Mouse (Mus musculus) neural tube, embryonic 13.5 days (tissue): ENCODE measurements at regions not wholly inside any gene's neighbourhood (a gene's known extent, or its start where the extent isn't known, plus 50 kb on each side); places are given as distances from the start of the nearest gene placed in this dataset.

ENCODE experiments used
- ATAC-seq: fragments of 200-750 bp; cut with Nextera tagmentation; 2 replicates; pipeline ENCODE4 v1.8.0; 2017; ENCODE audit warnings: low read depth, mild to moderate bottlenecking, moderate TSS enrichment, moderate library complexity
- H3K27ac ChIP-seq: fragments of 300-500 bp; sonication (generic); replicated peaks from 2 replicates; pipeline ENCODE4 v1.5.1; 2015; ENCODE audit warnings: moderate library complexity, mild to moderate bottlenecking, inconsistent platforms
- H3K27me3 ChIP-seq: fragments of 300-500 bp; sonication (generic); 2 replicates; pipeline ENCODE4 v1.6.1; 2015; ENCODE audit warnings: mild to moderate bottlenecking, inconsistent platforms
- H3K36me3 ChIP-seq: fragments of 300-500 bp; sonication (generic); 2 replicates; pipeline ENCODE4 v1.6.1; 2015; ENCODE audit warnings: mild to moderate bottlenecking, inconsistent platforms
- H3K4me1 ChIP-seq: fragments of 300-500 bp; sonication (generic); replicated peaks from 2 replicates; pipeline ENCODE4 v1.6.1; 2015; ENCODE audit warnings: inconsistent platforms
- H3K4me2 ChIP-seq: fragments of 300-500 bp; sonication (generic); 2 replicates; pipeline ENCODE4 v1.6.1; 2015; ENCODE audit warnings: inconsistent platforms, mild to moderate bottlenecking, moderate library complexity
- H3K4me3 ChIP-seq: fragments of 300-500 bp; sonication (generic); 2 replicates; pipeline ENCODE4 v1.5.1; 2015; ENCODE audit warnings: mild to moderate bottlenecking, inconsistent platforms
- H3K9ac ChIP-seq: fragments of 300-500 bp; sonication (generic); 2 replicates; pipeline ENCODE4 v1.6.1; 2015; ENCODE audit warnings: moderate library complexity, mild to moderate bottlenecking, inconsistent platforms
- H3K9me3 ChIP-seq: fragments of 300-500 bp; sonication (generic); 2 replicates; pipeline ENCODE4 v1.6.1; 2016; ENCODE audit warnings: inconsistent platforms
- WGBS: fragments of 180-500 bp; shearing (Covaris S2); methylation state at CpG from one replicate; pipeline ENCODE4 v1.1.7; 2015; 5-methylcytosine and 5-hydroxymethylcytosine counted together

DNA sequence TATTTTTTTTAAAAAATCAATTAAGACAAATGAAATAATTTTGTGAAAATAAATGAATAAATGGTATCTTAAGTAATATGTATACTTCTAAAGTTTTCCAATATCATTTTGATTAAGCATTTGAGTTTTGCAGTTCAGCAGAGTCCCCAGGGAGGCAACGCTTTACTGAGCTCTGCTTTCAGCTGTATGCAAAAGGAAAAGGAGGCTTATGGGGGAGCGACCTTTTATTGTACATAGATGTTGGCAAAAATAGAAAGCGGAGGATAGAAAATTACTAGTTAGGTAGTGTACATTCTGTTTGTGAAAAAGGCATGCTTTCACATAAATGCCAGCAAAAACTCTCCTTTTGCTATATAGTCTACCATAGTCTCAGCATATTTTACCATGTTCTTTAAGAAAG lies 382.2 kb downstream of the Gria2 start:
- Histone ChIP-seq H3K36me3 (no peaks in the 10 kb centered on the region), H3K9me3 (no peaks in the 10 kb centered on the region), H3K27me3 (no peaks in the 10 kb centered on the region), H3K4me2 (no peak overlapping the region), H3K27ac (no peak overlapping the region), H3K4me3 (no peak overlapping the region), H3K4me1 (no peaks in the 10 kb centered on the region), H3K9ac (no peak overlapping the region)
- WGBS, result 89% methylated on average over 3 of the region's 3 CpGs
- no peak for ATAC-seq

DNA sequence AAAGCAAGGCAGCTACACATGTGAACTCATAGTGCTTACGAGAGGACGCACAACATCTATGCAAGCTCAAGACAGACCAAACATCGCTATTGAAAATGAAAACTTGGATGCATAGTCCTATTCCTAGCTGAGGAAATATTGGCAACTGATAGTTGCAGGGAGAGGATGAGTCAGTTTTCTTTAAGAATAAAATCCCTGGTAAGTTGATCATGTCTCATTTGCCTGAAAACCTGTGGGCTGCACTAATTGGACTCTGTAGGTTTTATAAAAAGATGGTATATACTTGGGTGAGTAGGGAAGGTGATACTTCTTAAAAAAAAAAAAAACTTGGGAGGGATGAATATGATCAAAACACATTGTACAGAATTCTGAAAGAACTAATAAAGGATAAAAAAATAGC lies 381.2 kb downstream of the Gria2 start:
- no peak for ATAC-seq
- WGBS, result 93% methylated on average over 3 of the region's 3 CpGs

DNA sequence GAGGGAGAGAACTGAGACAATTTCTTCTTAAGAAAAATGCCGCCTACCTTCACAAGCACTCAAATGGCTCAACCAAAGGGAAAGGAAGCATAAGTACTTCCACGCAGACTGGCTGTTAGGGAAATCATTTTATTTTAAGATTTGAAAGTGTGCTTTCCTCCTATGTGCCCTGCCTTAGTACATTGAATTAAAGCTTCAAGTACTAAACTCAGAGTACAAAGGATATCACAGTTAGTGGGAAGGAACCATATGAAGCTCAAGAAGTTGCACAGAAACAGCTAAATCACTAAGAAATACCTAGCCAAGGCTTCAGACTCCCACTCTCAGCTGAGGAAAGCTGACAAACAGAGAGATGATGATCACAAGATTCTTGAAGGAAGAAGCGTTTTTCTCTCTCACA lies 380.5 kb downstream of the Gria2 start:
- WGBS, result 90% methylated on average over 3 of the region's 3 CpGs
- no peak overlapping the region for H3K4me3 ChIP-seq
- H3K4me2 ChIP-seq, result no peak overlapping the region
- H3K36me3 ChIP-seq, result no peaks in the 10 kb centered on the region
- H3K9me3 ChIP-seq, result no peaks in the 10 kb centered on the region
- no peak overlapping the region for H3K9ac ChIP-seq
- no peaks in the 10 kb centered on the region for H3K27me3 ChIP-seq
- H3K27ac ChIP-seq, result no peak overlapping the region
- H3K4me1 ChIP-seq, result no peaks in the 10 kb centered on the region
- no peak for ATAC-seq

More for the DNA sequence above, 381.2 kb downstream of the Gria2 start:
- Histone ChIP-seq H3K9ac (no peak overlapping the region), H3K4me3 (no peak overlapping the region), H3K27me3 (no peaks in the 10 kb centered on the region), H3K4me1 (no peaks in the 10 kb centered on the region), H3K36me3 (no peaks in the 10 kb centered on the region), H3K9me3 (no peaks in the 10 kb centered on the region), H3K27ac (no peak overlapping the region), H3K4me2 (no peak overlapping the region)

- no peaks in the 10 kb centered on the region for H3K4me1 ChIP-seq
- no peak for ATAC-seq
- H3K9ac ChIP-seq, result no peak overlapping the region
- no peak overlapping the region for H3K4me2 ChIP-seq
- H3K27me3 ChIP-seq, result no peaks in the 10 kb centered on the region
- no peak overlapping the region for H3K4me3 ChIP-seq
- WGBS, result 82% methylated on average over 4 of the region's 4 CpGs
- H3K36me3 ChIP-seq, result no peaks in the 10 kb centered on the region
- H3K9me3 ChIP-seq, result no peaks in the 10 kb centered on the region
- H3K27ac ChIP-seq, result no peak overlapping the region
These were observed 380.0 kb downstream of the Gria2 start for GRCm38 (mm10) chr3:80422646-80423045.
